Mouse (Mus musculus) small intestine, adult 2 months (tissue): ENCODE data around the gene Tpd52l2. TPM values are rescaled to one million over a fixed set of nuclear protein-coding genes. Genes with fewer than 3 reads are reported as not detected.

Experiments
- H3K27ac ChIP-seq: fragments of 200-500 bp; 2 replicates; pipeline ENCODE4 v1.5.1; 2012; ENCODE audit warnings: low read depth, low read length, control low read depth, inconsistent platforms; ENCODE audit not compliant: insufficient read depth
- H3K27me3 ChIP-seq: fragments of 200-500 bp; 2 replicates; pipeline ENCODE4 v1.6.1; 2012; ENCODE audit warnings: mild to moderate bottlenecking, moderate library complexity, low read length, inconsistent platforms; ENCODE audit not compliant: control insufficient read depth, insufficient read depth
- H3K36me3 ChIP-seq: fragments of 200-500 bp; 2 replicates; pipeline ENCODE4 v1.6.1; 2012; ENCODE audit warnings: mild to moderate bottlenecking, low read length, control low read depth, inconsistent platforms; ENCODE audit not compliant: control insufficient read depth, insufficient read depth
- H3K4me1 ChIP-seq: fragments of 200-500 bp; 2 replicates; pipeline ENCODE4 v1.6.1; 2012; ENCODE audit warnings: low read length, inconsistent platforms, mixed read lengths; ENCODE audit not compliant: control insufficient read depth, insufficient read depth, insufficient read length
- H3K4me3 ChIP-seq: fragments of 200-500 bp; 2 replicates; pipeline ENCODE4 v1.5.1; 2012; ENCODE audit warnings: low read depth, mild to moderate bottlenecking, control low read depth, inconsistent platforms, low read length, moderate library complexity
- CTCF ChIP-seq: fragments of 200-500 bp; IDR thresholded peaks from 2 replicates; pipeline ENCODE4 v1.5.1; 2012; ENCODE audit warnings: low read depth, mild to moderate bottlenecking, control low read depth, inconsistent platforms, low read length, moderate library complexity, mixed read lengths; ENCODE audit not compliant: insufficient replicate concordance, insufficient read length; ENCODE audit errors: extremely low read depth
- POLR2A ChIP-seq: fragments of 200-500 bp; IDR thresholded peaks from 2 replicates; pipeline ENCODE4 v1.6.1; 2012; ENCODE audit warnings: low read depth, mild to moderate bottlenecking, control low read depth, inconsistent platforms, low read length, moderate library complexity
- WGBS: fragments of 180-500 bp; shearing (Covaris S2); methylation state at CpG from one replicate; pipeline ENCODE4 v1.1.7; 2018; 5-methylcytosine and 5-hydroxymethylcytosine counted together
- polyA plus RNA-seq: library from polyadenylated mRNA; depleted of rRNA; stranded (reverse); fragments of >200 nt; gene quantifications from 2 replicates; pipeline ENCODE4 v1.2.3, GENCODE M21; 2012

Gene Tpd52l2
- polyA plus RNA-seq, 1 experiment: 27.3 TPM

DNA sequence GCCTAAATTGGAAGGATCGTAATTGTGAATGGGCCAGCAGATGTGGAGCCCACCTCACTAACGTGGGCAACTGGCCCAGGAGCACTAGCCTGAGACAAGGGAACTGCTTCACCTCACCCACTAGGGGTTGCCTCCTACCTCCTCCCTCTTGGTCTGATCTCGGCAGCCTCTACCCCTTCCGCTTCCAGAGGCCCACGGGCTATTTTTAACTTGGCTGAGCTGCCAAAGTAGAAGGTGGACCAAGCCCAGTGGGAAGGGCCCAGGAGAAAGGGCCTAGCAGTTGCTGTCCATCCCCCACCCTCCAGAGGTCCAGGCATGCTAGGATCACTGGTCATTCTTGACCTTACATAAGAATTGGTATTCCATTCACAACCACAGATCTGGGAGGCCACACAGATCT lies 25.7 kb upstream of the Tpd52l2 start:
- Histone ChIP-seq H3K4me1 (no peaks in the 10 kb centered on the region), H3K36me3 (no peaks in the 10 kb centered on the region), H3K4me3 (no peak overlapping the region), H3K27ac (peak overlapping the region; percentile 21; the same call in 1 of the 2 replicates), H3K27me3 (no peaks in the 10 kb centered on the region)
- TF ChIP-seq CTCF (no peak), POLR2A (no peak)
- WGBS: 58% methylated on average over 5 of the region's 5 CpGs

GRCm38 (mm10) chr2:181472256-181472827 lies 24.6 kb upstream of the Tpd52l2 start:
- Histone ChIP-seq H3K36me3 (no peaks in the 10 kb centered on the region), H3K27me3 (no peaks in the 10 kb centered on the region), H3K4me1 (no peaks in the 10 kb centered on the region), H3K27ac (no peak overlapping the region), H3K4me3 (no peak overlapping the region)
- WGBS: 75% methylated on average over 1 of the region's 1 CpGs
- no peak for TF ChIP-seq POLR2A
- TF ChIP-seq CTCF: no peak

- H3K27ac ChIP-seq: peak overlapping the region; percentile 68
- no peaks in the 10 kb centered on the region for H3K27me3 ChIP-seq
- peaks cover 21% of the 10 kb centered on the region for H3K4me1 ChIP-seq
- WGBS: 9% methylated on average over 2 of the region's 2 CpGs
- H3K36me3 ChIP-seq: no peaks in the 10 kb centered on the region
- H3K4me3 ChIP-seq: peak overlapping the region; percentile 25; the same call in 1 of the 2 replicates
- no peak for TF ChIP-seq POLR2A
- no peak for TF ChIP-seq CTCF
These were observed 13.8 kb upstream of the Tpd52l2 start for GRCm38 (mm10) chr2:181483120-181483519.

DNA sequence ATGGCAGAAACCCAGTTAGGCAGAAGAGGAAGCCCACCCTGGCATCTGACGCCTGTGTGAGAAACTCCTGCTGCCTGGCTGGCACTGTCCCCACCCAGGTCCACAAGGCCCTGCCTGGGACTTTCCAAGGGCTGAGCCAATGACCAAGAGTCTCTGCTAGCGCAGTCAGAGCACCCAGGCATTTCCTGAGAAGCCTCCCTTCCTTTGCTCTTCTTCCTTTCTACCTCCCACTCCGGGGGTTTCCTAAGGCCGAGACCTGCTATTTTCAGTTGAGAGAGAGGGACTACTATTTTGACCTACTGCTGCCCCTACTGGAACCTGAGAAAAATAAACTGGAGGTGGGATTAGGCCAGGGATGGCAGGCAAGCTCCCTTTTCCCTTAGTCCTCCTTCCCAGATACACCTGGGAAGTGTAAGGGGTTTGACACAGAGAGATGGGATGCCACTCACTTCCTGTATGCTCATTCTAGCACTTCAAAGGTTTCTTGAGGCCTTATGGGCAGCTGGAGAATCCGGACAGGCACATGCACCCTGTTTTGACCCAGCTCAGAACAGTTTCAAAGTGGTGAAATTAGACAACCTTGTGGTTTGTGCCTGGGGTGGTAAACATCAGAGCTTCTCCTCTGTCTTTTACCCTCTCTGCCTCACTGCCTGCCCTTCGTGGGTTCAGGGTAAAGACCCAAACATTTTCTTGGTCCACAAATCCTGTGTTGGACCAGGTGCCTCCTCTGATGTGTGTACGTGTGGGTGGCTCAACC lies 13.2 kb upstream of the Tpd52l2 start:
- TF ChIP-seq CTCF: peak; percentile 25; the same call in 1 of the 2 replicates
- TF ChIP-seq POLR2A: peak; percentile 27; the same call in 1 of the 2 replicates
- H3K27ac ChIP-seq: peak overlapping the region; percentile 68
- H3K4me3 ChIP-seq: peak overlapping the region; percentile 25
- WGBS: 24% methylated on average over 7 of the region's 7 CpGs
- peaks cover 21% of the 10 kb centered on the region for H3K4me1 ChIP-seq
- no peaks in the 10 kb centered on the region for H3K27me3 ChIP-seq
- no peaks in the 10 kb centered on the region for H3K36me3 ChIP-seq

DNA sequence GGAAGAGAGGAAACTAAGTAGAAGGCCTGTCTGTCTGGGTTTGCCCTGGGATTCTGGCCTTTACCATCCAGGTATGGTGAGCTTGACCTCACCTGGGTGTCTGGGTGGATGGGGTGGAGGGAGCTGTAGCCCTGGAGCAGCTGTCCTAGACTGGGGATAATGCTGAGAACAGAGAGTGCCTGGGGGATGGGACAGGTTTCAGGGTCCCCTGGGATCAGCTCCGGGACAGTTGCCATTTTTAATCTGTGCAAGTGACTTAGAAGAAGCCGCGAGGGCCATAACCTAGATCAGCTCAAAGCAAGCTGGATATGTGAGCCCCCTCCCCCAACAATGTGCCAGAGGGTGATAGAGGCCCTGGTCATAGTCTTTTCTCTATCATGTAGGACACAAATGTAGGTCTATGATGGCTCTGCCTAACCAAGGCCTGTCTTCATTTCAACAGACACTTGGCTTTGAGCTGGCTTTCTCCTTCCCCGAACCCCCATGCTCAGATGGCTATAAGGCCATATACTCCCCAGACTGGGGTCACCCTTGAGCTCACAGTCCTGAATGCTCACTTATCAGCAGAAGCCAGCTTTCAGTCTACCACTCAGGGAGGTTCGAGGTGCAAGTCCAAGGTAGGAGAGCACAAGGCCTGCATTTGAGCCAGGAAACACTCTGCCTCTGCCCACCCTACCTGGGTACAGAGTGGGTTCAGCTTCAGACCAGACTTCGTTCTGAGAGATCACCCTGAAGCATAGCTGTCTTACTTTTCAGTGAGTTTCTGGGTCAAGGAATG lies 12.3 kb upstream of the Tpd52l2 start:
- 81% methylated on average over 6 of the region's 6 CpGs for WGBS

DNA sequence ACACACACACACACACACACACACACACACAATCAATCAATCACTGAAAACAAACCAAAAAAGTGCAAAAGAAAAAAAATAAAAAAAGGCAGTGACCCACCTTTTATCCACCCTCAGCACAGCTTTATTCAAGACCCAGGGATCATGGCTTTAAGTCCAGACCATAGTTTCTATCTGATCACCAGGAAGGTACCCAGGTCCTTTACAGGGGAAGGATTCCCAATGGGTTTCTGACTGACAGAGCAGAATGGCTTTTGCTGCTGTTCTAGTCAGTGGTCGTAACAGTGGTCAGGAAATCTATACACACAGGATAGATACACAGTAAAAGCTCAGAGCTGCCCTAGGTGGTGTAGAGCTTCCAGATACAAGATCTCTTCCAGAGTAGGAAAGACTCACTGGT lies 11.2 kb upstream of the Tpd52l2 start:
- Histone ChIP-seq H3K4me1 (peaks cover 21% of the 10 kb centered on the region), H3K27me3 (no peaks in the 10 kb centered on the region), H3K4me3 (no peak overlapping the region), H3K27ac (no peak overlapping the region), H3K36me3 (no peaks in the 10 kb centered on the region)
- TF ChIP-seq POLR2A (no peak), CTCF (no peak)
- WGBS: 81% methylated on average over 1 of the region's 1 CpGs

More for the DNA sequence above, 12.3 kb upstream of the Tpd52l2 start:
- Histone ChIP-seq H3K27me3 (no peaks in the 10 kb centered on the region), H3K4me3 (no peak overlapping the region), H3K27ac (no peak overlapping the region), H3K36me3 (no peaks in the 10 kb centered on the region), H3K4me1 (peaks cover 21% of the 10 kb centered on the region)
- no peak for TF ChIP-seq CTCF
- TF ChIP-seq POLR2A: no peak
